Mouse (Mus musculus) heart, embryonic 10.5 days (tissue): Measurements from ENCODE around the gene Tmem184b. TPM values are rescaled to one million over a fixed set of nuclear protein-coding genes. Genes with fewer than 3 reads are reported as not detected.
A peak's percentile ranks its signal among the peaks of the same experiment; 100 is the strongest.

Experiments
- DNase-seq: peaks from one replicate; pipeline ENCODE4 v3.0.0-alpha.2; 2017; ENCODE audit warnings: low spot score
- H3K27ac ChIP-seq: fragments of 300-500 bp; sonication (generic); 2 replicates; pipeline ENCODE4 v1.5.1; 2016; ENCODE audit warnings: mild to moderate bottlenecking
- H3K27me3 ChIP-seq: fragments of 300-500 bp; sonication (generic); 2 replicates; pipeline ENCODE4 v1.6.1; 2016; ENCODE audit warnings: mild to moderate bottlenecking; ENCODE audit not compliant: poor library complexity, insufficient read depth, severe bottlenecking
- H3K36me3 ChIP-seq: fragments of 300-500 bp; sonication (generic); 2 replicates; pipeline ENCODE4 v1.6.1; 2016; ENCODE audit warnings: mild to moderate bottlenecking, moderate library complexity
- H3K4me1 ChIP-seq: fragments of 300-500 bp; sonication (generic); 2 replicates; pipeline ENCODE4 v1.6.1; 2016; ENCODE audit warnings: mild to moderate bottlenecking
- H3K4me3 ChIP-seq: fragments of 300-500 bp; sonication (generic); 2 replicates; pipeline ENCODE4 v1.5.1; 2016; ENCODE audit warnings: mild to moderate bottlenecking, moderate library complexity
- H3K9me3 ChIP-seq: fragments of 300-500 bp; sonication (generic); 2 replicates; pipeline ENCODE4 v1.6.1; 2016; ENCODE audit warnings: mild to moderate bottlenecking, moderate library complexity
- WGBS: fragments of 180-500 bp; shearing (Covaris S2); methylation state at CpG from one replicate; pipeline ENCODE4 v1.1.7; 2016; 5-methylcytosine and 5-hydroxymethylcytosine counted together
- polyA plus RNA-seq: library from polyadenylated mRNA; unstranded; fragments of >200 nt; fragmentation: Nextera tagmentation; extraction: Ambion mirVana; gene quantifications from 2 replicates; pipeline ENCODE4 v1.2.1, GENCODE M21; 2016

Gene Tmem184b
- polyA plus RNA-seq, 1 experiment from 2014 or later, result 67.7 TPM

DNA sequence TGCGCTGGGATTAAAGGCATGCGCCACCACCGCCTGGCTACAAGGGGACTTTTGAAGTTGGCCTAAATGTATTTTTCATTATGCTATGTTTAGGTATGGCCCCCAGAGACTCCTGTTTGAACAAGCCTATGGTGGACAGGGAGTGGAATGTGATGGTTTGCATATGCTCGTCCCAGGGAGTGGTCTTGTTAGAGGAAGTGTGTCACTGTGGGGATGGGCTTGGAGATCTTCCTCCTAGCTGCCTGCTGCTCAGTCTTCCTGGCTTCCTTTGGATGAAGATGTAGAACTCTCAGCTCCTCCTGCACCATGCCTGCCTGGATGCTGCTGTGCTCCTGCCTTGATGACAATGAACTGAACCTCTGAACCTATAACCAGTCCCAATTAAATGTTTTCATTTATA is 72.8 kb downstream of the Tmem184b start:
- H3K27me3 ChIP-seq, result peaks cover 2% of the 10 kb centered on the region; the same call in 1 of the 2 replicates
- peaks cover 26% of the 10 kb centered on the region for H3K4me1 ChIP-seq
- no peaks in the 10 kb centered on the region for H3K36me3 ChIP-seq
- no peaks in the 10 kb centered on the region for H3K9me3 ChIP-seq
- no peak overlapping the region for H3K27ac ChIP-seq
- H3K4me3 ChIP-seq, result no peak overlapping the region
- 71% methylated on average over 4 of the region's 4 CpGs for WGBS
- no peak for DNase-seq

- Histone ChIP-seq H3K27me3 (peaks cover 2% of the 10 kb centered on the region; the same call in 1 of the 2 replicates), H3K36me3 (no peaks in the 10 kb centered on the region), H3K4me3 (no peak overlapping the region), H3K27ac (no peak overlapping the region), H3K9me3 (no peaks in the 10 kb centered on the region), H3K4me1 (peaks cover 27% of the 10 kb centered on the region)
- DNase-seq, result no peak
- WGBS, result 90% methylated on average over 6 of the region's 6 CpGs
Measured at GRCm38 (mm10) chr15:79329979-79330363, 73.4 kb downstream of the Tmem184b start.

DNA sequence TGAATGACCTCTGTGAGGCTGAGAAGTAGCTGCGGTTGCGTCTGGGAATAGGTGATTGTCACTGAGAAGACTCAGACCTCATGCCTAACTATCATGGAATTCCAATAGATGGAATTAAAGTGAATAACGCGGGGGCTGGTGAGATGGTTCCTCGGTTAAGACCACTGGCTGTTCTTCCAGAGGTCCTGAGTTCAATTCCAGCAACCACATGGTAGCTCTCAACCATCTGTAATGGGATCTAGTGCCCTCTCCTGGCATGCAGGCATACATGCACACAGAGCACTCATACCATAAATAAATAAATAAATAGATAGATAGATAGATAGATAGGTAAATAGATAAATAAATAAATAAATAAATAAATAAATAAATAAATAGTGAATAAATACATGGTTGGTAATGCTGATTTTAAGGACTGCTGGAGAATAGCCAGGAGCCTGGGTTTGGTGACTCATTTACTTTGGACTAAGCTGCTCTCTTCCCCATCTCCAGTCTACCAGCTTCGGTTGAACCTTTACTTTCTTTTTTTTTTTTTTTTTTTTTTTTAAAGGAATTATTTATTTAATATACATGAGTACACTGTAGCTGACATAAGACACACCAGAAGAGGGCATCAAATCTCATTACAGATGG is 73.9 kb downstream of the Tmem184b start:
- WGBS, result 88% methylated on average over 6 of the region's 6 CpGs
- Histone ChIP-seq H3K4me3 (no peak overlapping the region), H3K36me3 (no peaks in the 10 kb centered on the region), H3K27ac (0 out of 2 replicates have a peak overlapping the region, but pooled peaks have one; percentile 95), H3K9me3 (no peaks in the 10 kb centered on the region), H3K27me3 (peaks cover 2% of the 10 kb centered on the region; the same call in 1 of the 2 replicates), H3K4me1 (peaks cover 31% of the 10 kb centered on the region)
- no peak for DNase-seq

DNA sequence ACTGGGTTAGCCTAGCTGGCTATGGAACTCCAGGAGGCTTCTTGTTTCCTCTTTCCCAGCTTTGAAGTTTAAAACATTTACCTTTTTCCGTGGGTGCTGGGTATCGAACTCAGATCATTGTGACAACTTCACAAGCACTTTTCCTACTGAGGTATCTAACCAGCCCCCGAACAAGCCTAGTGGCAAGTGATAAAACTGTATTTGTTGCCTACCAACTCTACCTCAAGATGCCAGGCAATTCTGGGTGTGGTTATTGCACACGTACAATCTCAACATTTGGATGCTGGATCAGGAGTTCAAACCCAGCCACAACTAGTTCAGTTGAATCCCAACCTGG is 74.5 kb downstream of the Tmem184b start:
- no peaks in the 10 kb centered on the region; the same call in 1 of the 2 replicates for H3K27me3 ChIP-seq
- peaks cover 36% of the 10 kb centered on the region for H3K4me1 ChIP-seq
- no peak for DNase-seq
- no peaks in the 10 kb centered on the region for H3K36me3 ChIP-seq
- peak overlapping the region; percentile 95; the same call in 1 of the 2 replicates for H3K27ac ChIP-seq
- H3K9me3 ChIP-seq, result no peaks in the 10 kb centered on the region
- 88% methylated on average over 4 of the region's 4 CpGs for WGBS
- no peak overlapping the region for H3K4me3 ChIP-seq

- peak within 1 kb of the TSS; percentile 70 for H3K4me3 ChIP-seq
- peak; percentile 100 for DNase-seq
- H3K9me3 ChIP-seq, result no peaks in the 10 kb centered on the region
- H3K27ac ChIP-seq, result peak within 1 kb of the TSS; percentile 95
- peaks cover 43% of the 10 kb centered on the region for H3K4me1 ChIP-seq
- H3K36me3 ChIP-seq, result no peaks in the 10 kb centered on the region
- 3% methylated on average over 46 of the region's 46 CpGs for WGBS
- H3K27me3 ChIP-seq, result no peaks in the 10 kb centered on the region
Measured at GRCm38 (mm10) chr15:79328058-79328938, 75.1 kb downstream of the Tmem184b start, which contains the start of gene Pla2g6. Gene Pla2g6, minus strand, starts transcription at chr15:79328390.

DNA sequence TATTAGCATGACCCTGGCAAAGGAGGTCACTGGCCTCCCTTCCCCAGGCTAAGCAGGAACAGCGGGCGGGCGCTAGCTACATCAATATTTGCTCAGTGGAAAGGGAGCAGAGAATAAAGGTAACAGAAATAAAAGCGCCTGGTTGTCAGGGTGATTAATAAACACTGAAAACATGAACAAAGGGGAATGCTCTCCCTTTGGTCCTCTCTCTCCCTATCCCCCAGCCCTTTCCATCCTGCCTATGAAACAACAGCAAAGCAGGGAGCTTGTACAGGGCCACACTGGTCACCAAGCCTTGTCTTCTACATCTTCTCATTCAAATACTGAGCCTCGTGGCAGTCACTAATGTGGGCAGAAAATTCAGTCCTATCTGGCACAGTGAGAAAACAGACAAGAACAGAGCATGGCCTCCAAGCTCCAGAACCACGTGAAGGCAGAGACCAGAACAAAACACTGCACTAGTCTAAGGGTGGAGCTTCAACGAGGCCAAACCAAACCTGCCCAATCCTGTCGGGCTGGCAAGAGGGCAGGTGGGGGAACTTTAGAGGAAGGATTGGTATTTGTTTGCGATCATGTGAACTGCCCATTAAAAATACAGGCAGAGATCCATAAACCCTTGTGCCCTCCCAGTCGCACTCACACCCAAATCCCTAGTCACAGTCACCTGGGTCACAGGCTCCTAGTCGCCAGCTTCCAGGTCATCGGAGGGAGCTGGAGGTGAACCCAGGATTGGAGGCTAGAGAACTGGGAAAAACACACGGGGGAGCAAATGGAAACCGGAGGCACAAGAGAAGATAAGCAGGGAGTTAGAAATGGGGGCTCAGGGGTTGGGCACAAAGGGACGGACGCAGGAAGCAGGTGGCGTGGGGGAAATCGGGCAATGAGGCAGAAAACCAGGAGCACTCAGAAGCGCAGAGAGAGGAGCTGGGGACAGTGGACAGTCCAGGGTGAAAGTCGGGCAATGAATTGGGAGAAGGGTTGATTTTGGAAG is 76.1 kb downstream of the Tmem184b start:
- H3K27ac ChIP-seq, result peak overlapping the region; percentile 95
- no peak for DNase-seq
- no peaks in the 10 kb centered on the region for H3K36me3 ChIP-seq
- 18% methylated on average over 20 of the region's 20 CpGs for WGBS
- H3K27me3 ChIP-seq, result no peaks in the 10 kb centered on the region
- H3K4me1 ChIP-seq, result peaks cover 52% of the 10 kb centered on the region
- peak overlapping the region; percentile 70 for H3K4me3 ChIP-seq
- H3K9me3 ChIP-seq, result no peaks in the 10 kb centered on the region

- H3K27ac ChIP-seq, result 0 out of 2 replicates have a peak overlapping the region, but pooled peaks have one; percentile 60
- no peaks in the 10 kb centered on the region for H3K9me3 ChIP-seq
- 70% methylated on average over 4 of the region's 4 CpGs for WGBS
- H3K4me3 ChIP-seq, result 0 out of 2 replicates have a peak overlapping the region, but pooled peaks have one; percentile 13
- no peaks in the 10 kb centered on the region for H3K36me3 ChIP-seq
- H3K27me3 ChIP-seq, result no peaks in the 10 kb centered on the region
- no peak for DNase-seq
- peaks cover 60% of the 10 kb centered on the region for H3K4me1 ChIP-seq
Measured at GRCm38 (mm10) chr15:79326264-79326663, 77.1 kb downstream of the Tmem184b start.

DNA sequence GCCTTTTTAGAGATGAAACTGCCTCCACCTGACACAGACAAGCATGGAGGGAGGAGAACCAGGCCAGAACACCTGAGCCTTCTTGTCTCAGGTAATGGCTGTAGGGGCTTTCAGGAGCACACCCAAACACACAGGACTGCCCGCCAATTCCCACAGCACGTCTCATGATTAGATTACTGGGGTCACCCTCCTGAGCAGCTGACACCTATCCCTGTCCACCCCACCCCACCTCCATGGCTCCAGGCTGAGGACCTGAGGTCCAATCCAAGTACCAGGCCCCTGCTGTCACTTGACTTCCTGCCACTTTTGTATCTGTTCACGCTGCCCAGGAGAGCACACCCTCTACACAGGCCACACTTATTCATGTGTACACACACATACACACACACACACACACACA is 77.6 kb downstream of the Tmem184b start:
- H3K27ac ChIP-seq, result peak overlapping the region; percentile 60
- DNase-seq, result no peak
- 48% methylated on average over 3 of the region's 3 CpGs for WGBS
- H3K4me3 ChIP-seq, result no peak overlapping the region
- no peaks in the 10 kb centered on the region for H3K36me3 ChIP-seq
- H3K4me1 ChIP-seq, result peaks cover 60% of the 10 kb centered on the region
- no peaks in the 10 kb centered on the region for H3K27me3 ChIP-seq
- H3K9me3 ChIP-seq, result no peaks in the 10 kb centered on the region

DNA sequence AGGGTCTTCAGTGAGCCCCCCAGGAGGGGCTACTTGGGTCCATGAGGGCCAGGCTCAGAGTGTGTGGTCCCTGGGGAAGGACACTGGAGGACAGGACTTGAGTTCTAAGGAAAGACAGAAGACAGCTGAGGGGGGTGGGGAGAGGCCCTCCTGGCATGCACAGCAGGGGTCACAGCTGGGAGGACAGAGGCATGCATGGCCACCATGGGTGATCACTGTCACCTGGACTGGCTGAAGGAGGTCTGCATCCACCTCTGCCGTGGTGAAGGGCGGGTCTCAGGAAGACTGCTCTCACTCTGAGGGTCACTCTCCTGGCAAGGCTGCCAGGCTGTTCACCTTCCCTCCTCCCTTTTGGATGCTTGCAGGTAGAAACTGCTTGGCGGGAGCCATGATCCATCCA is 79.0 kb downstream of the Tmem184b start:
- H3K4me3 ChIP-seq, result no peak overlapping the region
- H3K4me1 ChIP-seq, result peaks cover 60% of the 10 kb centered on the region
- no peaks in the 10 kb centered on the region for H3K9me3 ChIP-seq
- DNase-seq, result no peak
- peak overlapping the region; percentile 60 for H3K27ac ChIP-seq
- no peaks in the 10 kb centered on the region for H3K27me3 ChIP-seq
- 92% methylated on average over 3 of the region's 3 CpGs for WGBS
- no peaks in the 10 kb centered on the region for H3K36me3 ChIP-seq

- Histone ChIP-seq H3K4me1 (peaks cover 60% of the 10 kb centered on the region), H3K4me3 (no peak overlapping the region), H3K36me3 (no peaks in the 10 kb centered on the region), H3K27me3 (no peaks in the 10 kb centered on the region), H3K27ac (peak overlapping the region; percentile 60), H3K9me3 (no peaks in the 10 kb centered on the region)
- WGBS, result 70% methylated on average over 4 of the region's 4 CpGs
- DNase-seq, result no peak
Measured at GRCm38 (mm10) chr15:79323791-79324155, 79.6 kb downstream of the Tmem184b start.

DNA sequence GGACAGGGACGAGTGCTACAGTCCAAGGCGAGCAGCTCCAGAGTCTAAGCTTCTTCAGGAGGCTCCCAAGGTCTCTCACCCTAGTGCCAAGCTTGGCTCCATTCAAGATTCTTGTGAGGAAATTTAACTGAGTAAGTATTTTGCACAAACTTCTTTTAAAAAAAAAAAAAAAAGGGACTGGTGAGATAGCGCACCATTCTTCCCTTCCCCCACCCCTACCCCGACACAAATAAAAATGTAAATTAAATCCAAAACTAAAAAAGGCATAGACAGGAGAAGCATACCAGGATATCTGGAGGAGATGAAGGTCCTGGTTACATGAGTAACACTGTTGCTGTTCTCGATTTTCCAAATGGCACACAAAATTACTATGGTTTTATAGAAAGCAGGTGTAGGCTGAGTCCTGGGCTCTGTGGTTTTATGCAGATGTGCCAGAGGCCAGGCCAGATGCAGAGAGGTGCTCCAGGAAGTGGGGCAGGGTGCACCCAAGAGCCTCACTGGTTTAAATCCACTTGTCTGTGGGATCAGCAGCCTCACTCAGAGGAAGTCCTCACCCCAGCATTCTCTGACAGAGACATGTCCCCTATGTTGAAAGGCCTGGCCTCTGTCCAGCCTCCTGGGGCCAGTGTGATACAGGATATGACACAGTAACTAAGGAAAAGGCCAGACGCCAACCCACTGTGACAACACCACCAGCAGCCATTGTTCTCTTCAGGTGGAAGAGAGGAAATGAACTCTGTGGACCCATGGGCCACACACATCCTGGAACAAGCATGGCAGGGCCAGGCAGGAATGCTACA is 80.2 kb downstream of the Tmem184b start:
- WGBS, result 66% methylated on average over 6 of the region's 6 CpGs

More for the DNA sequence above, 80.2 kb downstream of the Tmem184b start:
- H3K27me3 ChIP-seq, result no peaks in the 10 kb centered on the region
- peak overlapping the region; percentile 78 for H3K27ac ChIP-seq
- no peak for DNase-seq
- H3K4me3 ChIP-seq, result no peak overlapping the region
- no peaks in the 10 kb centered on the region for H3K9me3 ChIP-seq
- no peaks in the 10 kb centered on the region for H3K36me3 ChIP-seq
- H3K4me1 ChIP-seq, result peaks cover 60% of the 10 kb centered on the region
